Mouse (Mus musculus) forebrain, embryonic 16.5 days (tissue): ENCODE results near the gene Entpd1. TPM values are rescaled to one million over a fixed set of nuclear protein-coding genes. Genes with fewer than 3 reads are reported as not detected.
A peak's percentile ranks its signal among the peaks of the same experiment; 100 is the strongest.

ENCODE experiments used
- ATAC-seq: fragments of 200-750 bp; cut with Nextera tagmentation; 2 replicates; pipeline ENCODE4 v1.8.0; 2017; ENCODE audit warnings: mild to moderate bottlenecking, moderate library complexity
- H3K27ac ChIP-seq: fragments of 300-500 bp; sonication (generic); 2 replicates; pipeline ENCODE4 v1.5.1; 2014; ENCODE audit warnings: low read length, control low read depth
- H3K27me3 ChIP-seq: fragments of 300-500 bp; sonication (generic); replicated peaks from 2 replicates; pipeline ENCODE4 v1.6.1; 2014; ENCODE audit warnings: low read length; ENCODE audit not compliant: control insufficient read depth, insufficient read depth
- H3K36me3 ChIP-seq: fragments of 300-500 bp; sonication (generic); 2 replicates; pipeline ENCODE4 v1.6.1; 2014; ENCODE audit not compliant: control insufficient read depth, insufficient read depth
- H3K4me1 ChIP-seq: fragments of 300-500 bp; sonication (generic); replicated peaks from 2 replicates; pipeline ENCODE4 v1.6.1; 2014; ENCODE audit warnings: low read length; ENCODE audit not compliant: control insufficient read depth, insufficient read depth
- H3K4me2 ChIP-seq: fragments of 300-500 bp; sonication (generic); 2 replicates; pipeline ENCODE4 v1.6.1; 2014; ENCODE audit warnings: mild to moderate bottlenecking, low read length, control low read depth
- H3K4me3 ChIP-seq: fragments of 300-500 bp; sonication (generic); replicated peaks from 2 replicates; pipeline ENCODE4 v1.5.1; 2014; ENCODE audit warnings: mild to moderate bottlenecking, low read length, control low read depth
- H3K9ac ChIP-seq: fragments of 300-500 bp; sonication (generic); replicated peaks from 2 replicates; pipeline ENCODE4 v1.6.1; 2014; ENCODE audit warnings: low read depth, low read length, control low read depth
- H3K9me3 ChIP-seq: fragments of 300-500 bp; sonication (generic); 2 replicates; pipeline ENCODE4 v1.6.1; 2016; ENCODE audit warnings: low read length; ENCODE audit not compliant: control insufficient read depth
- WGBS: fragments of 180-500 bp; shearing (Covaris S2); extraction: QIAGEN DNeasy Blood & Tissue Kit; methylation state at CpG from one replicate; pipeline ENCODE4 v1.1.7; 2014; 5-methylcytosine and 5-hydroxymethylcytosine counted together
- polyA plus RNA-seq: library from polyadenylated mRNA; unstranded; fragments of >200 nt; fragmentation: Nextera tagmentation; extraction: Ambion mirVana; gene quantifications from 2 replicates; pipeline ENCODE4 v1.2.1, GENCODE M21; 2015

The Entpd1 gene
- polyA plus RNA-seq, 1 experiment from 2014 or later = 7.8 TPM

DNA sequence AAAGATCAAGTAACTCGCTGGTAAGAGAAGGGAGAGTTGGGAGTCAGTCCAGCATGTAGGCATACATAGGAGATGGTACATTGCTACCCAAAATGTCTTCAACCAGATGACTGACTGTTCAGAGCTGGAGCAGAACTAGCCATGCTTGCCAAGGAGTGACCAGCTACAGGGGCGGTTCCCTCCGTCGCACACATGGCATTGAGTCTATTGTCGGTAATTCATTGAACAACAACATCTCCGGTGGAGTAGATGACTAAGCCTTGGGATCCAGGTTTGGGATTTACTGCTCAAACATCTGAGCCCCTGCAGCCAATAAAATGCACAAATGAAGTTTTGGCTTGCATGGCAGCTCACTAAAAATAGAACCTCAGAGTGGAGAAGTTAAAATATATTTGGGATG is 84.0 kb downstream of the Entpd1 start:
- no peak overlapping the region for H3K4me3 ChIP-seq
- WGBS = 89% methylated on average over 6 of the region's 6 CpGs

DNA sequence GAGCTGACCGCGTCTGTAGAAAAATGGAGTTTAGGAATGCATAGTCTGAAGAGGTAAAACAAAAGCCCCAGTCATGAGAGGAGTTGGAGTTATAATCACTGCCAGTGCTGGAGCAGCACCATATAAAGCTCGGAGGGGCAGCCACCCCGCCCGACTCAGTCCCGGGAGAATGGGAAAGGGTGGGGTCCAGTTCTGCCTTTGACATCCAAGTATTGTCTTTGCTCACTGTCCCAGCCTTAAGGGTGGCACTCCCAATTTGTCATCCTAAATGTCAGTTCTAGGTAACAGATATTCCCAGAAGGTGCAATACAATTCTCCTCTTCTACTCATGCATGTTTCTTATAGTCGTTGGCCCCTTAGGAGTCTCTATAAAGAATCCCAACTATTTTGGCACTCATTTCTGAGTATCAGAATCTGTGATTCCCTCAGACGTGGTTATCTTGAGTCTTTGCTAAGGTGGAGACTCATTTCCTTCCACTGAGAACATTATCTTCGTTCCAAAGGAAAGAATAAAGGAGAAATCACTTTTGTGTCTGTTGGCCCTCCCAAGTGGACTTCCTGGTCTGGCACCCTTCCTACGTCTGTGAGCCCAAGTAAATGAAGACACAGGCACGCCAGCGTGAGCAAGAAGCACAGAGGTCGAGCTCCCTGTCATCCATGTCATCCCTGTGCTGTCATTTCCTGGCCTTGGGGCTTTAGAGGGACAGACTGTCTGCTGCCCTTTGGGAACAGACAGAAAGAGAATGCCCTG is 86.1 kb downstream of the Entpd1 start:
- H3K9ac ChIP-seq = no peak overlapping the region
- H3K27me3 ChIP-seq = no peaks in the 10 kb centered on the region
- 0 out of 2 replicates have a peak, but pooled peaks cover 7% of the 10 kb centered on the region for H3K4me1 ChIP-seq
- H3K36me3 ChIP-seq = no peaks in the 10 kb centered on the region
- no peak overlapping the region for H3K4me2 ChIP-seq
- ATAC-seq = no peak
- no peak overlapping the region for H3K4me3 ChIP-seq
- 85% methylated on average over 13 of the region's 13 CpGs for WGBS
- H3K27ac ChIP-seq = no peak overlapping the region
- no peaks in the 10 kb centered on the region for H3K9me3 ChIP-seq

More for the DNA sequence above, 84.0 kb downstream of the Entpd1 start:
- no peaks in the 10 kb centered on the region for H3K4me1 ChIP-seq
- H3K9me3 ChIP-seq = no peaks in the 10 kb centered on the region
- no peak overlapping the region for H3K27ac ChIP-seq
- H3K4me2 ChIP-seq = no peak overlapping the region
- H3K27me3 ChIP-seq = no peaks in the 10 kb centered on the region
- no peak overlapping the region for H3K9ac ChIP-seq
- no peak for ATAC-seq
- H3K36me3 ChIP-seq = no peaks in the 10 kb centered on the region

DNA sequence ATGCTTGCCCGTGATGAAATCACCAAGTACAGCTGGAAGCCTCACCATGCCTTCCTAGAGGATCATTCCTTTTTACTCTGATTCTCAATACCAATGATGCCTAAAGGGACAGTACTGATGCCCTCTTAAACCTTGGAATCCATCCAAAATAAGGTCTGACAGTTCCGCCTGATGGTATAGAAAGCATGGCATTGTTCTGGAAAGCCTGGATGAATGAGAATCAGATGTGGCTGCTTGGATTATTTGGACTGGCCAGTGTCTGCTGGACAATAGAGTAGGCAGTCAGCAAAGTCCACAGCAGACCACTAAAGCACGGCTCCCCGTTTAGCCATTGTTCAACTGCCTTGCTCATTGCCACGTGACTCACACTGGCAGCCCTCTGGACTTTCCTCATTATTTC is 87.7 kb downstream of the Entpd1 start:
- H3K27me3 ChIP-seq = no peaks in the 10 kb centered on the region
- no peak overlapping the region for H3K9ac ChIP-seq
- 22% methylated on average over 5 of the region's 5 CpGs for WGBS
- no peak overlapping the region for H3K4me2 ChIP-seq
- ATAC-seq = no peak
- no peaks in the 10 kb centered on the region for H3K9me3 ChIP-seq
- H3K4me1 ChIP-seq = 0 out of 2 replicates have a peak, but pooled peaks cover 7% of the 10 kb centered on the region
- H3K27ac ChIP-seq = no peak overlapping the region
- H3K36me3 ChIP-seq = no peaks in the 10 kb centered on the region
- no peak overlapping the region for H3K4me3 ChIP-seq

DNA sequence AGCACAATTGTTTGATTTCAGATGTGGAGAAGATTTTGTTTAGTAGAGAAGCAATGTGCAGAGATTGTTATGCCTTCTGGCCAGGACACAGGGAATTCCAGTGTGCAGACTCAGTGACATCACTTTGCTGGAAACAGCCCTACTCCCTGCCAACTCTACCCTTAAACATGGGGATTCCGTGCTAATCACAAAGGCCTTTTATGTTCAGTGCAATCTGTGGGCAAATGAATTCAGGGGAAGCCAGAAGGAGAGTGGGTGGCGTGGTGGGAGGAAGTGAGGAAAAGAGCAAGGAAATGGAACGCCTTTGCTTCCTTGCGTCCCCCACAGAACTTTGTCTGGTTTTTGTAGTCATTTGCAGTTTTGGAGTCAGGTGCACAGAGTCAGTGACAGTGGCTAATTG is 90.2 kb downstream of the Entpd1 start:
- H3K9me3 ChIP-seq = no peaks in the 10 kb centered on the region
- peak; percentile 70 for ATAC-seq
- H3K4me3 ChIP-seq = no peak overlapping the region
- H3K36me3 ChIP-seq = no peaks in the 10 kb centered on the region
- 0 out of 2 replicates have a peak, but pooled peaks cover 7% of the 10 kb centered on the region for H3K4me1 ChIP-seq
- 32% methylated on average over 4 of the region's 4 CpGs for WGBS
- H3K4me2 ChIP-seq = no peak overlapping the region
- no peak overlapping the region for H3K27ac ChIP-seq
- H3K27me3 ChIP-seq = no peaks in the 10 kb centered on the region
- H3K9ac ChIP-seq = no peak overlapping the region

- no peak for ATAC-seq
- 85% methylated on average over 14 of the region's 16 CpGs for WGBS
- H3K36me3 ChIP-seq = no peaks in the 10 kb centered on the region
- no peak overlapping the region for H3K9ac ChIP-seq
- no peak overlapping the region for H3K4me3 ChIP-seq
- H3K4me1 ChIP-seq = no peaks in the 10 kb centered on the region
- no peaks in the 10 kb centered on the region for H3K9me3 ChIP-seq
- H3K4me2 ChIP-seq = no peak overlapping the region
- H3K27ac ChIP-seq = no peak overlapping the region
- no peaks in the 10 kb centered on the region for H3K27me3 ChIP-seq
Observed at GRCm38 (mm10) chr19:40712889-40713628, 100.9 kb downstream of the Entpd1 start.

DNA sequence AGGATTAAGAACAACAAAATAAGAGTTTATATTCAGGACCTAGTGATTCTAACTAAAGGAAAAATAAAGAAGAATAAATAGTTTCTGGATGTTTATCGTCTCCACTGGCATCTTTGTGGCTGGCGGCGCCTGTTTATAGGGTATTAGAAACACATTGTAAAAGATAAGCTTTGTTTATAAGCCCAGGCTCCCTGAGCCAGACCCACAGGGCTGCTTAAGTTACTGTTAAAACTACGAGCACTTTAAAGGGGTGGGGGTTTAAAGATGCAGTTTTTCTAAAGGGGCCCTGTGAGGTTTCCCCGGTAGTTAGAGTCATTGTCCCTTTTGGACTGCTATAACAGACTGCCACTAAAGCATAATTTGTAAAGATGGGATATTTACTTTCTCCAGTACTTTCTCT is 102.5 kb downstream of the Entpd1 start:
- H3K36me3 ChIP-seq = no peaks in the 10 kb centered on the region
- H3K27me3 ChIP-seq = no peaks in the 10 kb centered on the region
- no peaks in the 10 kb centered on the region for H3K4me1 ChIP-seq
- 70% methylated on average over 5 of the region's 5 CpGs for whole genome bisulfite sequencing
- no peak overlapping the region for H3K27ac ChIP-seq
- H3K4me2 ChIP-seq = no peak overlapping the region
- H3K9ac ChIP-seq = no peak overlapping the region
- H3K9me3 ChIP-seq = no peaks in the 10 kb centered on the region
- no peak for ATAC-seq
- H3K4me3 ChIP-seq = no peak overlapping the region

DNA sequence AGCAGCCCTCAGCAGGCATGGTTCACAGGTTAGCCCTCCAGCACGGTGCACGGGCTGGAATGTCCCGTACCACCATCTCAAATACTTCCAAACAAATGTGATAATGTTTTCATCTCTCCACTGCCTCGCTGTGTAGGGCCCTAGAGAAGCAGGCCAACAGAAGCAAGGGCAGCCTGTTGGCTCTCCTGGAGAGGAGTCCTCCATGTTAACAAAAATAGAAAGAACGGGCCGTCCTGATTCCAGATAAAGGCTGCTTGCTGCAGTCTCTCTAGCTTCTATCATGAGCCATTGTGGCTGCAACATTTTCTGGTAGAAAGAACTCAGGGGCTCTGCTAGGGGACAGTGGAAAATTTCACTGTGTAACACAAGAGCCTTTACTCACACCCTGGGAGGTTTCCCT is 104.8 kb downstream of the Entpd1 start:
- 80% methylated on average over 6 of the region's 6 CpGs for WGBS
- Histone ChIP-seq H3K4me1 (peaks cover 5% of the 10 kb centered on the region; the same call in 1 of the 2 replicates), H3K4me2 (no peak overlapping the region)

GRCm38 (mm10) chr19:40719439-40720105 is 107.4 kb downstream of the Entpd1 start:
- Histone ChIP-seq H3K9me3 (no peaks in the 10 kb centered on the region), H3K4me1 (peaks cover 9% of the 10 kb centered on the region; the same call in 1 of the 2 replicates), H3K4me3 (no peak overlapping the region), H3K4me2 (no peak overlapping the region), H3K27me3 (no peaks in the 10 kb centered on the region), H3K36me3 (no peaks in the 10 kb centered on the region), H3K27ac (no peak overlapping the region), H3K9ac (no peak overlapping the region)
- WGBS = 53% methylated on average over 11 of the region's 11 CpGs
- no peak for ATAC-seq

More for the DNA sequence above, 104.8 kb downstream of the Entpd1 start:
- Histone ChIP-seq H3K4me3 (no peak overlapping the region), H3K27ac (no peak overlapping the region), H3K9me3 (no peaks in the 10 kb centered on the region), H3K27me3 (no peaks in the 10 kb centered on the region), H3K36me3 (no peaks in the 10 kb centered on the region), H3K9ac (no peak overlapping the region)
- no peak for ATAC-seq

DNA sequence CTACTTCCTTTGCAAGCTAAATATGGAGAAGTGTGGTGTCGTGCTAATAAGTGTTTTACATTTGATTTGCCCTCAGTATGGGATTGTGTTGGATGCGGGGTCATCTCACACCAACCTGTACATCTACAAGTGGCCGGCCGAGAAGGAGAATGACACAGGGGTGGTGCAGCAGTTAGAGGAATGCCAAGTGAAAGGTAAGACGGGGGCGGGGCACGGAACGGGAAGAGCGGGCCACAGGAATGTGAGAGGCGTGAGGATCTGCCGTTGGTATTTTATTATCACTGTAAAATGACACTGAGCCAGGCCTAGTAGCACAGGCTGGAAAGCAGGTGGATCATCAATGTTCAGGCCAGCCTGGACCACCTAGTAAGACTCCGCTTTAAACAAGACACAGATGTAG is 108.2 kb downstream of the Entpd1 start:
- 90% methylated on average over 12 of the region's 12 CpGs for WGBS
- Histone ChIP-seq H3K4me2 (no peak overlapping the region), H3K4me1 (peaks cover 9% of the 10 kb centered on the region; the same call in 1 of the 2 replicates), H3K27ac (no peak overlapping the region), H3K9ac (no peak overlapping the region), H3K36me3 (no peaks in the 10 kb centered on the region), H3K4me3 (no peak overlapping the region), H3K9me3 (no peaks in the 10 kb centered on the region), H3K27me3 (no peaks in the 10 kb centered on the region)
- ATAC-seq = no peak
